Mouse (Mus musculus) thymus, postnatal 4 days (tissue): ENCODE measurements around the gene Samd8.

Experiments
- DNase-seq: peaks from one replicate; pipeline ENCODE4 v3.0.0; 2021

The Samd8 gene

GRCm38 (mm10) chr14:21801624-21802023 lies 51.3 kb downstream of the Samd8 start:
- no peak for DNase-seq

GRCm38 (mm10) chr14:21802543-21803206 lies 52.3 kb downstream of the Samd8 start:
- DNase-seq = no peak

- no peak for DNase-seq
These were observed 55.9 kb downstream of the Samd8 start for GRCm38 (mm10) chr14:21806203-21806602.

- no peak for DNase-seq
These were observed 56.4 kb downstream of the Samd8 start for GRCm38 (mm10) chr14:21806631-21807160.

- no peak for DNase-seq
These were observed 58.0 kb downstream of the Samd8 start for GRCm38 (mm10) chr14:21808208-21808922.

GRCm38 (mm10) chr14:21809418-21809817 lies 59.1 kb downstream of the Samd8 start:
- no peak for DNase-seq

- no peak for DNase-seq
These were observed 61.0 kb downstream of the Samd8 start for GRCm38 (mm10) chr14:21811301-21811700.

GRCm38 (mm10) chr14:21811744-21812393 lies 61.5 kb downstream of the Samd8 start:
- no peak for DNase-seq

- DNase-seq = peak; percentile 85
These were observed 62.3 kb downstream of the Samd8 start for GRCm38 (mm10) chr14:21812590-21813162.

- no peak for DNase-seq
These were observed 62.9 kb downstream of the Samd8 start for GRCm38 (mm10) chr14:21813216-21813615.

GRCm38 (mm10) chr14:21813847-21814246 lies 63.5 kb downstream of the Samd8 start:
- DNase-seq = no peak

- no peak for DNase-seq
These were observed 64.3 kb downstream of the Samd8 start for GRCm38 (mm10) chr14:21814606-21815005.

GRCm38 (mm10) chr14:21816255-21816654 lies 65.9 kb downstream of the Samd8 start:
- DNase-seq = no peak

GRCm38 (mm10) chr14:21817453-21817852 lies 67.1 kb downstream of the Samd8 start:
- DNase-seq = no peak

GRCm38 (mm10) chr14:21820880-21821505 lies 70.7 kb downstream of the Samd8 start:
- no peak for DNase-seq

GRCm38 (mm10) chr14:21822307-21822706 lies 72.0 kb downstream of the Samd8 start:
- no peak for DNase-seq

- DNase-seq = no peak
These were observed 72.6 kb downstream of the Samd8 start for GRCm38 (mm10) chr14:21822795-21823374.

GRCm38 (mm10) chr14:21823897-21824296 lies 73.6 kb downstream of the Samd8 start:
- DNase-seq = no peak

- no peak for DNase-seq
These were observed 74.6 kb downstream of the Samd8 start, which contains the start of gene Vdac2 for GRCm38 (mm10) chr14:21824938-21825337. Gene Vdac2 (plus strand): TSS chr14:21825238.

GRCm38 (mm10) chr14:21825786-21826491 lies 75.6 kb downstream of the Samd8 start:
- DNase-seq = no peak

- peak; percentile 98 for DNase-seq
These were observed 80.8 kb downstream of the Samd8 start for GRCm38 (mm10) chr14:21830876-21831767.
